Mouse (Mus musculus): ENCODE measurements at regions not wholly inside any gene's neighbourhood (a gene's known extent, or its start where the extent isn't known, plus 50 kb on each side); places are given as distances from the start of the nearest gene placed in this dataset.
"Not testable (repeated sequence)": the region's sequence is repeated elsewhere in the genome, so short reads cannot be mapped to it uniquely, and the experiment has no call there.

- intact Hi-C loops (cut with DNase I), result not testable (repeated sequence)
- peak; percentile 8 to 71 for DNase-seq (ENCODE audit: low spot score in 2 of 2)
Observed at GRCm38 (mm10) chrX:103532620-103533199, 97.7 kb upstream of the Zcchc13 start.

- peak; percentile 26 to 59 for DNase-seq (ENCODE audit: low spot score in 2 of 2)
- intact Hi-C loops (cut with DNase I), result no loop called here
Observed at GRCm38 (mm10) chrX:103533306-103533705, 97.1 kb upstream of the Zcchc13 start.

- DNase-seq (ENCODE audit: low spot score in 2 of 2), result no peak
- intact Hi-C loops (cut with DNase I), result no loop called here
Observed at GRCm38 (mm10) chrX:103533831-103534230, 96.6 kb upstream of the Zcchc13 start.

- intact Hi-C loops (cut with DNase I), result no loop called here
Observed at GRCm38 (mm10) chrX:103546490-103547202, 83.7 kb upstream of the Zcchc13 start.

DNA sequence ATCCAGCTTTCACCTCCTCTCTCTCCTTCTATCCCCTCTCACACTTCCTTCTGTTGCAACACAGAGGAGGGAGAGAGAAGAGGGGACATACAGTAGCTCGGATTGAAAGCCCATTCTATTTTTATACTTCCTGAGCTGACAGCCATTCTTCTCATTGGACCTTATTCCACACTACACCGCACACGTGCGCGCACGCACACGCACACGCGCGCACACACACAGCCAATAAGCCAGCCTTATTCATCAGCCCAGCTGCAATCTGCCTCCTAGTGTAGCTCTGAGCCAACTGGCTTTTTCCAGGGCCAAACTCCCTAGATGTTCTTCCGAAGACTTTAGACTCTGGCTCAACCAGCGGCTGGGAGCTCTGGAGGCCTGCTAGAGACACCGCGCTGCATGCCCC, 79.1 kb upstream of the Zcchc13 start:
- intact Hi-C loops (cut with DNase I), result no loop called here
- DNase-seq (ENCODE audit: low spot score in 2 of 2), result peak; percentile 38 to 90

More at GRCm38 (mm10) chrX:103546490-103547202, 83.7 kb upstream of the Zcchc13 start:
- no peak for DNase-seq (ENCODE audit: low spot score in 2 of 2)

GRCm38 (mm10) chrX:103553196-103553595, 77.2 kb upstream of the Zcchc13 start:
- intact Hi-C loops (cut with DNase I), result no loop called here

DNA sequence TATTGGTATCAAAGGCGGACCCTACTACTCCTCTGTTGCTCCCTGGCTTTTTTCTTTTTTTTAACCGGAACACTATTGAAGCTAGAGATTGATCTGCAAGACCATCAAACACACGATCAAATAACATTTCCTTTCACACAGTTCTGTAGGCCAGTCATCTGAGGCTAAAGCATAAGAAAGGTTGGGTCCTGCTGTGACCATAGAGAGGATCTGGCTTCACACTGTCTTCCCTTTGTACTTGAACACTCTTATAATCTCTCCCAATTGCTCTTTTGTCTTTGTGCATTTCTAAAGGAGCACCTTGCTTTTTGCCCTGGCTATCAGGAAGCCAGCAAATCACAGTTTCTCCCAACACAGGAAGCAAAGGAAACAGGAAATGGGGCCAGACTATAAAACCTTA, 76.8 kb upstream of the Zcchc13 start:
- intact Hi-C loops (cut with DNase I), result no loop called here
- DNase-seq (ENCODE audit: low spot score in 2 of 2), result no peak

More at GRCm38 (mm10) chrX:103553196-103553595, 77.2 kb upstream of the Zcchc13 start:
- no peak for DNase-seq (ENCODE audit: low spot score in 2 of 2)

- peak; percentile 32 to 47 for DNase-seq (ENCODE audit: low spot score in 2 of 2)
- intact Hi-C loops (cut with DNase I), result not testable (repeated sequence)
Observed at GRCm38 (mm10) chrX:103555041-103555986, 75.1 kb upstream of the Zcchc13 start.

DNA sequence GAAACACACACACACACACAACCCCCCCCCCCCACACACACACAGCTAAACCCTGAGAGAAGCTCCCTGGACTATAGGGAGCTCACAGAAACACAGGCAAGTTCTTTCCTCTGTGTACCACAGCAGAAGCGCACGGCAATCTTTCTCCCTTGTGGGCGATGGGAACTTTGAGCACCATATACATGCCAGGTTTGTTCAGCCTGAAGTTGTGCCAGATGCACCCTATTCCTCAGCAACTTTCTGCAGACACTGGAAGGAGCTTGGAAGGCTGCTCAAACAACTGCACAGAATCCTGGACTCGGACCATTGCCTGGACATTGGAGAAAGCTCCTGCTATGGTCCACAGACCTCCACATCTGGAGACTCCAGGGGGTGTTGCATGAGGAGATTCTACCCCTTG, 74.3 kb upstream of the Zcchc13 start:
- intact Hi-C loops (cut with DNase I), result no loop called here

GRCm38 (mm10) chrX:103556681-103557490, 73.5 kb upstream of the Zcchc13 start:
- no peak for DNase-seq (ENCODE audit: low spot score in 2 of 2)
- intact Hi-C loops (cut with DNase I), result no loop called here

More for the DNA sequence above, 74.3 kb upstream of the Zcchc13 start:
- DNase-seq (ENCODE audit: low spot score in 2 of 2), result peak in 1 of 2 experiments; percentile 12

DNA sequence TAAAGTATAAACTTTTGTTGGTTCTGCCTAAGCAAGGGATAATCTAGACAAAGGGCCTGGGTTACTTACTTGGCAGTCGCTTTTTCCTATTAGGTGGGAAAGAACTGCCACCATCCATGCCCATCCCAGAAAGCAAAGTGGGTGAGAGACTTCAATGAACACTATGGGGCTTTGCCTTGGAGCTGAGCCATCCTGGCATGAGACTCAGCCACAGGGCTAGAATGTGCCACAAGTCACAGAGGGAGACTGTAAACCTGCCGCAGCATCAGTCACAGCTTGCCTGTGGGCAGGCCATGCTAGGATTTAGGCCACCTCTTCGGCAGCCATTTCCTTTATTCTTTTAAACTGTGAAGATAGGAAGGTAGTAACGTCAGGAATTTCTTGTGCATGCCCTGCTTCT, 72.9 kb upstream of the Zcchc13 start:
- intact Hi-C loops (cut with DNase I), result no loop called here
- DNase-seq (ENCODE audit: low spot score in 2 of 2), result no peak

DNA sequence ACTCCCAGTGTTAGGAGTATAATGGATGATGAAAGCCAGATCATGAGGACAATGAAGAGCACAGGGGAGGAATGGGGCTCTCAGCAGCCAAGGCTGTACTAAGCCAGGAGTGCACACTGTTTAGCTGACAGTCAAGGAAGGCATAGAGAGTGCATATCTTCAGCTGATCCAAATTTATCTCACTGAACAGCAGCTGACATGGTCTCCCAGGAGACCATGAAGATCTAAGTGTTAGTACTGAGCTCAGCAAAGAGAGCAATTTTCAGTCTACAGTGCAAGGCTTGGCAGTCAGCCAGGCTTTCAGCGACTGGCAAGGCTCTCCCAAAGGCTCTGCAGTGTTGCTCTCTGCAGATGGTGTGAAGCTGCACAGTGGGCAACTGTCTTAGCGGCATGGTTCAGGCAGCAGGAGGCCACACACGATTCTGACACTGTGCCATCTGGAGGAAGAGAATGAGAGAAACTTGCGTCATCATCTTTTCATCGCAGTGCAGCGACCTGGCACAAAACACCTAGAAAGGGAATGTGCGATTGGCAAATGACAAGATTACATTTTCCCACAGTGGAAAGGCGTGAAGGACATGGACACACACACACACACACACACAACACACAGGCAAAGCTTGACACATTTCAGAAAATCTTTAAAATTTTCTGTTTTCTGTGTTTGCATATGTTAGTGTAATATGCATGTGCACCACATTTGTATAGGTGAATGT, 66.7 kb upstream of the Zcchc13 start:
- intact Hi-C loops (cut with DNase I), result loop anchor here (2.0 to 5.0 kb wide), 2 partner anchors 54 to 71 kb away; no protein-coding TSS in a partner anchor
- DNase-seq (ENCODE audit: low spot score in 2 of 2), result peak; percentile 90 to 98

GRCm38 (mm10) chrX:103573344-103573743, 57.0 kb upstream of the Zcchc13 start:
- intact Hi-C loops (cut with DNase I), result no loop called here
- DNase-seq (ENCODE audit: low spot score in 2 of 2), result no peak

GRCm38 (mm10) chrX:103579484-103579883, 50.9 kb upstream of the Zcchc13 start:
- intact Hi-C loops (cut with DNase I), result no loop called here

More at GRCm38 (mm10) chrX:103579484-103579883, 50.9 kb upstream of the Zcchc13 start:
- no peak for DNase-seq (ENCODE audit: low spot score in 2 of 2)

Small RNA genes lying in the stretch of these regions (microRNA-seq; reads per million reads assigned to microRNA genes)
- gene Mir374b (0 reads per million in 2 experiments), gene Mir374c (0 reads per million in 2 experiments), gene Mir421 (502 to 557 reads per million in 2 experiments)

Measured in left cerebral cortex, postnatal 14 days (tissue).